Mouse (Mus musculus) thymus, adult 2 months (tissue): Measurements from ENCODE around the gene Tulp1. TPM values are rescaled to one million over a fixed set of nuclear protein-coding genes. Genes with fewer than 3 reads are reported as not detected.
"Not testable (repeated sequence)": the region's sequence is repeated elsewhere in the genome, so short reads cannot be mapped to it uniquely, and the experiment has no call there.

Source experiments
- DNase-seq: peaks from one replicate; pipeline ENCODE4 v3.0.0; 2021
- H3K27ac ChIP-seq: fragments of 200-500 bp; 2 replicates; pipeline ENCODE4 v1.5.1; 2012; ENCODE audit warnings: low read length, control low read depth; ENCODE audit not compliant: control insufficient read depth, insufficient read depth
- H3K27me3 ChIP-seq: fragments of 200-500 bp; 2 replicates; pipeline ENCODE4 v1.6.1; 2012; ENCODE audit warnings: mild to moderate bottlenecking, low read length, moderate library complexity, mixed read lengths; ENCODE audit not compliant: control insufficient read depth, insufficient read depth
- H3K36me3 ChIP-seq: fragments of 200-500 bp; 2 replicates; pipeline ENCODE4 v1.6.1; 2012; ENCODE audit warnings: mild to moderate bottlenecking, low read length, moderate library complexity; ENCODE audit not compliant: control insufficient read depth, insufficient read depth
- H3K4me1 ChIP-seq: fragments of 200-500 bp; replicated peaks from 2 replicates; pipeline ENCODE4 v1.6.1; 2012; ENCODE audit warnings: low read length; ENCODE audit not compliant: control insufficient read depth, insufficient read depth
- H3K4me3 ChIP-seq: fragments of 200-500 bp; 2 replicates; pipeline ENCODE4 v1.5.1; 2012; ENCODE audit warnings: mild to moderate bottlenecking, low read length, control low read depth, moderate library complexity; ENCODE audit not compliant: control insufficient read depth, insufficient read depth
- CTCF ChIP-seq: fragments of 200-500 bp; IDR thresholded peaks from 2 replicates; pipeline ENCODE4 v1.5.1; 2012; ENCODE audit warnings: mild to moderate bottlenecking, control low read depth, low read length, moderate library complexity, borderline replicate concordance; ENCODE audit not compliant: control insufficient read depth, poor library complexity, insufficient read depth; ENCODE audit errors: extremely low read depth
- POLR2A ChIP-seq: fragments of 200-500 bp; IDR thresholded peaks from 2 replicates; pipeline ENCODE4 v1.6.1; 2012; ENCODE audit warnings: mild to moderate bottlenecking, low read length, control low read depth, moderate library complexity; ENCODE audit not compliant: control insufficient read depth, poor library complexity, insufficient read depth; ENCODE audit errors: extremely low read depth
- WGBS: fragments of 180-500 bp; shearing (Covaris S2); methylation state at CpG from one replicate; pipeline ENCODE4 v1.1.7; 2018; 5-methylcytosine and 5-hydroxymethylcytosine counted together
- polyA plus RNA-seq: library from polyadenylated mRNA; depleted of rRNA; stranded (reverse); fragments of >200 nt; gene quantifications from 2 replicates; pipeline ENCODE4 v1.2.3, GENCODE M21; 2012; rRNA removed

Tulp1 gene
- polyA plus RNA-seq = 0.35 and 0.59 TPM in 2 replicates

GRCm38 (mm10) chr17:28365122-28365521, at the start of gene Tulp1:
TSS of gene Tulp1 (minus strand) at chr17:28365222.
- no peaks in the 10 kb centered on the region for H3K36me3 ChIP-seq
- H3K27ac ChIP-seq = no peak within 1 kb of the TSS
- H3K4me3 ChIP-seq = no peak within 1 kb of the TSS
- WGBS = 82% methylated on average over 8 of the region's 8 CpGs
- peaks cover 33% of the 10 kb centered on the region for H3K27me3 ChIP-seq
- TF ChIP-seq POLR2A (no peak), CTCF (no peak)
- no peak for DNase-seq
- peaks cover 5% of the 10 kb centered on the region for H3K4me1 ChIP-seq

GRCm38 (mm10) chr17:28411381-28411960, 46.4 kb upstream of the Tulp1 start:
- Histone ChIP-seq H3K27ac (no peak overlapping the region), H3K36me3 (peaks cover 74% of the 10 kb centered on the region), H3K4me3 (no peak overlapping the region), H3K4me1 (no peaks in the 10 kb centered on the region), H3K27me3 (no peaks in the 10 kb centered on the region)
- WGBS = 97% methylated on average over 10 of the region's 10 CpGs
- TF ChIP-seq POLR2A (no peak), CTCF (no peak)
- no peak for DNase-seq

- Histone ChIP-seq H3K4me3 (no peak overlapping the region), H3K27ac (no peak overlapping the region), H3K27me3 (no peaks in the 10 kb centered on the region), H3K4me1 (no peaks in the 10 kb centered on the region), H3K36me3 (peaks cover 74% of the 10 kb centered on the region)
- DNase-seq = no peak
- TF ChIP-seq POLR2A (no peak), CTCF (no peak)
- WGBS = 93% methylated on average over 4 of the region's 4 CpGs
Measured at GRCm38 (mm10) chr17:28410731-28411130, 45.7 kb upstream of the Tulp1 start.

- 91% methylated on average over 5 of the region's 5 CpGs for WGBS
- H3K36me3 ChIP-seq = peaks cover 59% of the 10 kb centered on the region
- no peaks in the 10 kb centered on the region for H3K4me1 ChIP-seq
- no peak for TF ChIP-seq CTCF
- TF ChIP-seq POLR2A = no peak
- DNase-seq = no peak
- no peak overlapping the region for H3K27ac ChIP-seq
- H3K27me3 ChIP-seq = no peaks in the 10 kb centered on the region
- H3K4me3 ChIP-seq = no peak overlapping the region
Measured at GRCm38 (mm10) chr17:28408251-28408918, 43.4 kb upstream of the Tulp1 start.

- TF ChIP-seq CTCF (peak; percentile 91), POLR2A (no peak)
- peaks cover 52% of the 10 kb centered on the region for H3K36me3 ChIP-seq
- H3K4me1 ChIP-seq = no peaks in the 10 kb centered on the region
- H3K4me3 ChIP-seq = no peak overlapping the region
- H3K27me3 ChIP-seq = no peaks in the 10 kb centered on the region
- peak; percentile 84 for DNase-seq
- 51% methylated on average over 15 of the region's 15 CpGs for WGBS
- peak overlapping the region; percentile 41; the same call in 1 of the 2 replicates for H3K27ac ChIP-seq
Measured at GRCm38 (mm10) chr17:28407418-28408250, 42.6 kb upstream of the Tulp1 start.

- no peak for TF ChIP-seq POLR2A
- no peak for TF ChIP-seq CTCF
- peaks cover 49% of the 10 kb centered on the region for H3K36me3 ChIP-seq
- H3K4me3 ChIP-seq = no peak overlapping the region
- WGBS = 99% methylated on average over 7 of the region's 7 CpGs
- no peaks in the 10 kb centered on the region for H3K4me1 ChIP-seq
- DNase-seq = no peak
- no peaks in the 10 kb centered on the region for H3K27me3 ChIP-seq
- H3K27ac ChIP-seq = no peak overlapping the region
Measured at GRCm38 (mm10) chr17:28406471-28406870, 41.4 kb upstream of the Tulp1 start.

- peaks cover 50% of the 10 kb centered on the region for H3K36me3 ChIP-seq
- not testable (repeated sequence) for DNase-seq, H3K27ac ChIP-seq, H3K4me1 ChIP-seq, H3K4me3 ChIP-seq, H3K27me3 ChIP-seq
- 96% methylated on average over 2 of the region's 2 CpGs for WGBS
Measured at GRCm38 (mm10) chr17:28404745-28405144, 39.7 kb upstream of the Tulp1 start.
